Mouse (Mus musculus) heart, postnatal 36 days (tissue): Measurements from ENCODE around the gene Dync1h1. TPM values are rescaled to one million over a fixed set of nuclear protein-coding genes. Genes with fewer than 3 reads are reported as not detected.
A peak's percentile ranks its signal among the peaks of the same experiment; 100 is the strongest.
"Not testable (repeated sequence)": the region's sequence is repeated elsewhere in the genome, so short reads cannot be mapped to it uniquely, and the experiment has no call there.

Experiments
- DNase-seq, 2 experiments: peaks; one replicate each; pipeline ENCODE4 v3.0.0; 2021 to 2022
- intact Hi-C: fragments of 180-260 bp; cut with DNase I; formaldehyde crosslinking; loops from one replicate; pipeline ENCODE4 v1.15.1; 2025
- total RNA-seq, 2 experiments: library from RNA; stranded (reverse); gene quantifications; 2 replicates each; pipeline ENCODE4 v1.2.3; 2021

Gene Dync1h1
- total RNA-seq, 2 experiments from 2014 or later: 143 to 146 TPM

DNA sequence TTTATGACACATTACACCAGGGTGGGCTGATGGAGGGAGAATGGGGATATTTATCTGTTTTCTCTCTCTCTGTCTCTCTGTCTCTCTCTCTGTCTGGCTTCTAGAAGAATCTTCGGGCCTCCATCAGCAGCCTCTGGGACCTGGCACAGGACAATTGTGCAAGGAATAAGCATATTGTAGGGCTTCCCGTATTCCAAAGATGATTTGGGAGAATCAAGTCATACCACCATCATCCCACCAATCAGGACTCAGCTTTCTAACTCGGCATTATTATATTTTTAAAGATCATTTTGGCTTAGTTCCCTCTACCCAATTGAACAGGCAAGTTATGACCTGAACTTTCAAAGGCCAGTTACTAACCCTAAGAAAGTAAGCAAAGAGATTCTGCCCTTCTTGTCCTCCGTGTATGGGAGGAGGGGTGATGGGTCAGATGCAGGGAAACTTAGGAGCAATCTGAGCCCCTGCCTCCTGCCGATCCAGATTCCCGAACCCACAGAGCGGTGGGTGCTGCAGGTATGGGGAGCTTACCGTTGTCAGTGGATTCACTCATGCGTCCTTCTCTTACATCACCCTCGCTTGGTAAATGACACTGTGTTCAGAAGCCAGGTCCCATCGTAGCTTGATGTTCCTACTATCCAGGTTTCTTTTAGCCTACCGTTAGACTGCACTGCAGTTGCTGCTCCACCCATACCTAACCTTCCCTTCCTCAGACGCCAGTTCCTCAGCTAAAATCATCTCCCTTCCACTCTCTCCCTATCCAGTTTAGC, 844 bp upstream of the Dync1h1 start:
- intact Hi-C loops: no loop called here
- DNase-seq: no peak

DNA sequence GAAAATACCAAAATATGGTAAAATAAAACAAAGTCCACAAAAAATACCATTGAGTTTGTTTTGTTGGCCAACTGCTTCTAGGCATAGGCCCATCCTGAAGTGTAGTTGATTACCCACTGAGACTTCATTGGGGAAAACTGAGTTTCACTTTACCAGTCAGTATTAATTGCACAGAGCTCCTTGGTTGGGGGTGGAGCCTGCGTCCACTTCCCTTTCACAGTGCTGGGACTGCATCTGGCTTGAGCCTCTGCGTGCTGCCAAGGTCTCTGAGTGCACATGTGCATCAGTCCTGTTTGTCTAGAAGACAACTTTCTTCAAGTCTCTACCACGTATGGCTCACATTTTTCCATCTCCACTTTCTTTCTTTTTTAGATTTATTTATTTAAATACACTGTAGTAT, 4.9 kb downstream of the Dync1h1 start:
- DNase-seq: peak in 1 of 2 experiments; percentile 24

DNA sequence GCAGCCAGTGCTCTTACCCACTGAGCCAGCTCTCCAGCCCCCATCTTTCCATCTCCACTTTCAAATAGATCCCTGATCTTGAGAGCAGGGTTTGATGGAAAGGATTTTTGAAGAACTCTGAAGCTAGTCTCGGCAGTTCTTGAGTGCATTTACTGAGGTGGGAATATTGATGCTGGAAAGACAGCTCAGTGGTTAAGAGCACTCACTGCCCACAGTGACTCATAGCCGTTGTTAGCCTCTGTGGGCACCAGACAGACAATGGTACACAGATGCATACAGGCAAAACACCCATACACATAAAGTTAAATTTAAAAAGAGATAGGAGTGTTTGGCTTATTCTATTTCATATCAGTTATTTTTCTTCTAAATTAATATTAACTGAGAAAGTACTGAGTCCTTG, 5.4 kb downstream of the Dync1h1 start:
- intact Hi-C loops: no loop called here

More for the DNA sequence above, 4.9 kb downstream of the Dync1h1 start:
- intact Hi-C loops: no loop called here

DNA sequence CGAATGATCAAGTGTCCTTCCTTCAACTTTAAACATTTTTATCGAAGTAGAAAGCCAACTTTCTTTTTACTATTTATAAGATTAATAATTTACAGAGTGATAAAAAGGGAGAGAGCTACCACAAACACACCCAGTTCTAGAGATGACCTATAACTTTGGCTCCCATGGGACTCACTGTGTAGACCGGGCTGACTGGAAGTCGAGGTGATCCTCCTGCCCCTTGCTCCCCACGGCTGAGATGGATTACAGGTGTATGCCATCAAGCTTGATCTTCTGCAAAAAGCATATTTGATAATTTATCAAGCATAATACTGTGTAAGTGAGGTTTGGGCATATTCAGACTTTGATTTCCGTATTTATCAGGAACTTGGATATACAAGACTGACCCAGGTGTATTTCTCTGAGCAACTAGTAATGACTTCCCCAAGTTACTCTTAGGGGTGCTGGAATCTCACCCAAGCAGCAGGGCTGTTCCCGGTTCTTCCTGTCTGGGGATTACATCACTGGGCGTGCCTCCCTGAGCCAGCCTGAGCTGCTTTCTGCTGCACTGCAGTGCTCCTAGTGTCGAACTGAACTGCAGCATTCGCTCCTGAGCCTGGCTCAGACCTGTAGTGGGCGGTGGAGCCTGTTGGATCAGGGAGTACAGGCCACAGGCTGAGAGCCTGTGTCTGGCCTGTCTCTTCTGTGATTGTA, 7.4 kb downstream of the Dync1h1 start:
- DNase-seq: peak; percentile 62 to 70
- intact Hi-C loops: no loop called here

More for the DNA sequence above, 5.4 kb downstream of the Dync1h1 start:
- no peak for DNase-seq

DNA sequence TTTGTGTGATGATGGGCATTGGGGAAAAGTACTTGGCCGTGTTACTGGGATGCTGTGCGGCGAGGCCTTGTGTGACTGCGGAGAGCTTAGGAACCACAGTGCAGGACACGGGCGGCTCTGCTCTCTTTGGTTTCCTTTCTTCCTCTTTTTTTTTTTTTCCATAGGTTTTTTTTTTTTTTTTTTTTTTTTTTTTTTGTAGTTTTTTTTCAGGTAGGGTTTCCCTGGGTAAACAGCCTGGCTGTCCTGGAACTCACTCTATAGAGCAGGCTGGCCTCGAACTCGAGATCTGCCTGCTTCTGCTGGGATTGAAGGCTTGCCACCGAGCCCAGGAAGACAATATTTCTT, 7.9 kb downstream of the Dync1h1 start:
- DNase-seq: no peak
- intact Hi-C loops: no loop called here

DNA sequence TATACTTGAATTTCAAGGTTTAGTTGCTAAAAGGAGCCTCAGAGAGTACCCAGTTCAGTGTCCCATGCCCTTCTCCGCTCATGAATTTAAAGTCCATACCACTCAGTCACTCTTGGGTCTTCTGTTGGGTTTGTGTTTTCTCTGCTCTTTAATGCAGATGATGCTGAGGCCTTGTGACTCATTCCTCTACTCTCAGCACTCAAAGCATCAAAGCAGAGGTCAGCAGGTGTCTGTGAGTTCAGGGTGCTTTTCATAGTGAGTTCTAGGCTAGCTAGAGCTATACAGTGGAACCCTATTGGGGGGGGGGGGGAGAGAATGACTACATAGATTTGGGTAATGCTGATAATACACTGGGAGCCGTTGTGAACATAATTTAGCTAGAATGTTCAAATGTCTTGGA, 9.5 kb downstream of the Dync1h1 start:
- intact Hi-C loops: no loop called here
- no peak for DNase-seq

DNA sequence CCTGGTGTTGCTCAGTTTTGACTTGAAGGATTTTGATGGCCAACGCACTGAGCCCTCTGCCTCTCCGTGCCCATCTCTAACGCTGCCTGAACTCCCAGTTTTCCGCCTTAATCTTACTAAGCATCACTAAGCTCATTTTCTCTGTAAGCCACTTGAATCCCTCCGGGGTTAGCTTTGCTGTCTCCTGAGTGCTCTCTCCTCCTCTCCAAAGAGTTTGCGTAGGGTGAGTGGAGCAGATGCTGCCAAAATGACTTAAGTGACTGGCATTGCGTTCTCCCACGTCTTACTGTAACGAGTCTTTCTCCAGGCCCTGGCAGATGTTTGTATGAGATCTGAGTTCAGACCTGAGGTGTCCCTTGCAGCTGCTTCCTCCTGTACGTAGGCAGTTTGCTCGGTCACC, 28.8 kb downstream of the Dync1h1 start:
- intact Hi-C loops: no loop called here
- DNase-seq: no peak

DNA sequence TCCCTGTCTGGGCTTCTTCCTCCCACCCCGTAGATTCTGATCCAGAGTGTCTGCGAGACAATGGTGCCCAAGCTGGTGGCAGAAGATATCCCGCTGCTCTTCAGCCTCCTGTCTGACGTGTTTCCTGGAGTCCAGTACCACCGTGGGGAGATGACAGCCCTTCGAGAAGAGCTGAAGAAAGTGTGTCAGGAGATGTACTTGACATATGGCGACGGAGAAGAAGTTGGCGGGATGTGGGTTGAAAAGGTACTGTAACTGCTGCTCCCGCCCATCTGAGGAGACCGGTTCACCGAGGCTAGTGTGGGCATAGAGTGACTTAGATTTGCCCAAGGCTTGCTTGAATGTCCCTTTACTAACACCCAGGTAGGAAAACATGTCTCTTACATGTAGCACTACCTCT, 35.0 kb downstream of the Dync1h1 start:
- no peak for DNase-seq
- intact Hi-C loops: no loop called here

DNA sequence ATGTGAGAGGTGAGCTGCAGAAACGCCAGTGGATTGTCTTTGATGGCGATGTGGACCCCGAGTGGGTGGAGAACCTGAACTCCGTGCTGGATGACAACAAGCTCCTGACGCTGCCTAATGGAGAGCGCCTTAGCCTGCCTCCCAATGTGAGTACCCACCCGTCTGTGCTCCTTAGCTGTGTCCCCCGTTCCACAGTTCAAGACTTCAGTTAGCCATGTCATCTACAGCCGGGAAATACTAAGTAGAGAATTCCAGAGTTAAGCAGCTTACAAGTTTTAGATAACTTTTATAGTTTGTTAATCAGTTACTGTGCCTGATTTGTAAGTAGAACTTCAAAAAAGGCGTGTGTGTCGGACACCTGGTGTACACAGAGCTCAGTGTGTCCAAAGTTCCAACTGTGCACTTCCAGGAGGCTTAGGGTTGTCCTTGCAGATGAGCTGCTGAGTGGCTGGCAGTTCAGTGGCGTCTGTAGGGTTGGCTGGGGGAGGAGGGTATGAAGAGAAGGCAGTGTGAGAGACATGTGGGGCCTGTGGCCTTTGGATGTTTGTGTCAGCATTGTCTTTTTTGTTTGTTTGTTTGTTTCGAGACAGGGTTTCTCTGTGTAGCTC, 36.4 kb downstream of the Dync1h1 start:
- intact Hi-C loops: no loop called here
- no peak for DNase-seq

DNA sequence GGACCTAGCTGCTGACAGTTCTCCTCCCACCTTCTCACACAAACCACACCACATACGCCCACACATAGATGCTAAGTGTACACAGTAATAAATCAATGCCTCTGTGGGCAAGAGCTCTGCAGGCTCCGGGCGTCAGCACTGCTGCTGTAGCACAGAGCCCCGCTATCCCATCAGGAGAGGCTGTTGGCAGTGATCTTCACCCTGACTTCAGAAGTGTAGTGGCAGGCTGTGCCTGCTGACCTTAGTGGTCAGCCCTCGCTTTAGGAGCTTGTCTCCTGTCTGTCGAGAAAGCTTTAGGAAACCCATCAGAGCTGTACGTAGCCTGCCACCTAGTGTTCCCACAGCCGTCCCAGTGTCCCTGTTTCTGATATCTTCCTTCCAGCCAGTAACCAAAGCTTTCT, 49.0 kb downstream of the Dync1h1 start:
- intact Hi-C loops: no loop called here
- DNase-seq: no peak

DNA sequence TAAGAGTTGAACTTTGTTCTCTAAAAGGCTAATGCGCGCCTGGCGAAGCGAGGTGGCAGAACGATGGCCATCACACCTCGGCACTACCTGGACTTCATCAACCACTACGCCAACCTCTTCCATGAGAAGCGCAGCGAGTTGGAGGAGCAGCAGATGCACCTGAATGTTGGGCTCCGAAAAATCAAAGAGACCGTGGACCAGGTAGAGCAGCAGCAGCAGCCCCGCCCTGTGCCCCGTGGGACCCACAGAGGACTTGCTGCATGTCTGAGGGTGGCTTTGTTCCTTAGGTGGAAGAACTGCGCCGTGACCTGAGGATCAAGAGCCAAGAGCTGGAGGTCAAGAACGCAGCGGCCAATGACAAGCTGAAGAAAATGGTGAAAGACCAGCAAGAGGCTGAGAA, 50.2 kb downstream of the Dync1h1 start:
- intact Hi-C loops: no loop called here

DNA sequence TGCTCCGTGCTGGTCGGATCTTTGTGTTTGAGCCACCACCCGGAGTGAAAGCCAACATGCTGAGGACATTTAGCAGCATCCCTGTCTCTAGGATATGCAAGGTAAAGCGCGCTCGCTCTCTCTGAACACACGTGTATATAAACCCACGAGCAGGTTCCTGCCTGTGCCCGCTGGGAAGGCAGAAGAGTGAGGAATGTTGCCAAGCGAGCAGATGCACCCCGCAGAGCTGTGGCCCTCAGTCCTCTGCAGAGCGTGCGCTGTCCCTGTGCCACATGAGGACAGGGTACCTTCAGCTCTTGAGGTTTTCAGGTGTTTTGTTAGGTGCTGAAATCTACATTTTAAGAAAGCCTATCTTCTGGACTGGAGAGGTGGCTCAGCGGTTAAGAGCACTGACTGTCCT, 60.5 kb downstream of the Dync1h1 start:
- intact Hi-C loops: no loop called here
- no peak for DNase-seq

More for the DNA sequence above, 50.2 kb downstream of the Dync1h1 start:
- no peak for DNase-seq

DNA sequence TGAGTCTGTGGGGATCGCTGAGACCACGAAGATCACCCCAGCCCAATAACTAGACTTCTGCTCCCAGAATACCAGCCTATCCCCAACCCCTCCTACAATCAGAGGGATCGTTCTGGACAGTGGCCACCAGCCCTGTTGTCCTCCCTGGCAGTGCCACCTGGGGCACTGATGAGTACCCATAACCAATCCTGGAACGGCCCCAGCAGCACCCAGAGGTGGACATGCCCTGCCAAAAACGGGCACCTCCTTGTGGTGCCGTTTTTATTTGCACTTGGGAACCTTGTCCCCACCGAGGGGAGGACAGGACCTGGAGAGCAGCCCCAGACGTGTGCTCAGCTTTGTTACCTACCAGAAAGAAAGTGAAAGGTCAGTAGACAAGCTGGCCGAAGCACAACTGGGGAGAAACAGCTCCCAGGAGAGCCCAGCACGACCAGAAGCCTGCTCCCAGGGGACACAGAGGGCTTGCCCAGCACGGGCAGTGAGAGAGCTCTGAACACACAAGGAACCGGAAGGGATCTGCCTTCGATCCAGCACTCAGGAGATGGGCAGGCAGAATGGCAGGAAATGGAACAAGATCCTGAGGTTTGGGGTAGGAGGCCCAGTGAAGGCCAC, 66.3 kb downstream of the Dync1h1 start:
- intact Hi-C loops: no loop called here
- DNase-seq: no peak

DNA sequence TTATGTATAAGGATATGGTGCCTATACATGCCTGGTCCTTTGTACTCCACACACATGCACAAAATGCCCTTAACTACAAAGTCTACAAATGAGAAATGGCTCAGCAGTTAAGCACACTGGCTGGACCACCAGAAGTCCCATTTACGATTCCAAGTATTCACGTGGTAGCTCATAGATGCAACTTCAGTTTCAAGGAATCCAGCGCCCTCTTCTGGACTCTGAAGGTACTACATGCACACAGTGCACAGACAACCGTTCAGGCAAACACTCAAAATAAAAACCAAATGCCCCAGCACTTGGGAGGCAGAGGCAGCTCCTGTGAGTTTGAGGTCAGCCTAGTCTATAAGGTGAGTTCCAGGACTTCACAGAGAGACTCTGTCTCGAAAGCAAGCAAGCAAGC, 73.0 kb downstream of the Dync1h1 start:
- no peak for DNase-seq
- intact Hi-C loops: no loop called here

DNA sequence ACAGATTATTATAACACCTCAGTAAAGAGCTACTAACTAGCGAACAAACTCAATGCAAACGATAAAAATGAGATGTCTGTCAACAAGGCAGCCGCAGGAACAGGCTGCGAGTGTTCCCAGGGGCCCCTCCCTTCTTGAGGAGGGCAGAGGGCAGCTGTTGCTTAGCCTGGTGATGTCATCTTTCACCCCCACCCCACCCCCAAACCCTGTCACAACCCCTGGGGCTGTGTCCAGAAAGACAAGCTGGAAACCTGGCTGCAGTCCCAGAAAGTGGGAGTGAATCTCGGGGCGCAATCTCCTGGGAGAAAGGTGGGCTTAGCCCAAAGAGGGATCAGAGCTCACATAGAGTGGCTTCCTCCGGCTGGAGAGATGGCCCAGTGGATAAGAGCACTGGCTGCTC, 79.9 kb downstream of the Dync1h1 start:
- DNase-seq: peak; percentile 31 to 32
- intact Hi-C loops: no loop called here

DNA sequence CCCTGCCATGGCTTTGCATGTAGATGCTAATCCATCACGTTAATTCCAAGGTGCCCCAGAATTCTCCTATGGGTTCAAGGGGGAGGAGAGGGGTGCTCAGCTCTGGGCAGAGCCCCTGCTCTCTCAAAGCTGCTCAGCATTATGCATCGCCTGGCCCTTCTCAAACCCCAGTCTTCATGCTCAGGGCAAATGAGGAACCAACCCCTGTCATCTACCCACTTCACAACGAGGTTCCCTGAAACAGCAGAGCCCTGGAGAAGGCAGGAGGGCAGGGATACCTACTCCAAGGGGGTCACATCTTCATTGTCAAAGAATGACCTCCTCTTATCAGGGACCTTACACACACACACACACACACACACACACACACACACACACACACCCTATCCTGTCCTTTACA, 80.6 kb downstream of the Dync1h1 start:
- intact Hi-C loops: no loop called here
- no peak for DNase-seq

DNA sequence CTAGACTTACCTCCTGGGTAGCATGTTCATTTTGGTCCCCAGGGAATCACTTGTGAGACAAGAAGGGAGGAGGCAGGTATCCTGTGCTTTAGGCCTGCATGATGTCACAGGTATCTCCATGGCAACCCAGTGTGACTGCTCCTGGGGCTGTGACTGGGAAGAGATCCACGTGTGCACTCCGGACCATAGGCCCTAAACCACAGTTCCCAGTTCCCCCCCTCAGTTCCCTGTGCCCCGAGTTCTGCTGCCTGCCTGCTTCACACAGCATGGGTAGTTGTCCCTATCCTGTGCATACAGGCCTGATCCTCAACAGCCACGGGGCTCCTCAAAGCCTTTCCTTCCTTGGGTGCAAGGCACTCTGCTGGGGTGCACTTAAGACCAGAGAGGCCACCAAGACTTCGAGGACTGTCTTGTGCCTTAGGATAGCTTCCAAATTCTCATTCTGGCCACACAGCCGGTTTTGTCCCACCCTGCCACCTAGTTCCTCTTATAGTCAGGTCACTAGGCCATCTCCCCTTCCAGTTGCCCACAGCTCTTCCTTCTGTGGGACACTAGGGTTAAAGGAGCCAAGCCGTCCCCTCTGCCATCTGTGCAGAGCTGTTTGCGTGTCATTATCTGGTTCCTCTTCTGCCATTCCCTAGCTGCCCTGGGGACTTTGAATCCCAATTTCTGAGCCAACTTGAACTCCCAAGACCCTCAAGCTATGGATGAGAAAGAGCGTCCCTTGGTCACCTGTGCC, 81.5 kb downstream of the Dync1h1 start, which contains the start of gene 1700001K19Rik:
TSS of gene 1700001K19Rik (minus strand) at position 59 of the 739 bp plus-strand sequence.
- intact Hi-C loops: no loop called here

DNA sequence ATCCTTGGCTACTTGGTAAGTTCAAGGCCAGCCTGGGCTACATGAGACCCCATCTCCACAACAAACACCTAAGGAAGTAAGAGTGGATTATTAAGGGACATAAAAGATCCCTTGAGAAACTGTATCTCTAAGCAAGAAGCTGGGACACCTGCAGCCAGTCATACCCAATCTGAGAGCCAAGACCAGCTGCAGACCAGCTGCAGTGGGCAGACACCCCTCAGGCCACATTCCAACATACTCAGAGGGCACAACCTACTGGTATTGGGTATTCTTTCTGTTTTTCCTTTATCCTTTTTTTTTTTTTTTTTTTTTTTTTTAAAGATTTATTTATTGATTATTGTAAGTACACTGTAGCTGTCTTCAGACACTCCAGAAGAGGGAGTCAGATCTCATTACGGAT, 82.3 kb downstream of the Dync1h1 start:
- intact Hi-C loops: no loop called here
- DNase-seq: no peak

More for the DNA sequence above, 81.5 kb downstream of the Dync1h1 start, which contains the start of gene 1700001K19Rik:
- no peak for DNase-seq

DNA sequence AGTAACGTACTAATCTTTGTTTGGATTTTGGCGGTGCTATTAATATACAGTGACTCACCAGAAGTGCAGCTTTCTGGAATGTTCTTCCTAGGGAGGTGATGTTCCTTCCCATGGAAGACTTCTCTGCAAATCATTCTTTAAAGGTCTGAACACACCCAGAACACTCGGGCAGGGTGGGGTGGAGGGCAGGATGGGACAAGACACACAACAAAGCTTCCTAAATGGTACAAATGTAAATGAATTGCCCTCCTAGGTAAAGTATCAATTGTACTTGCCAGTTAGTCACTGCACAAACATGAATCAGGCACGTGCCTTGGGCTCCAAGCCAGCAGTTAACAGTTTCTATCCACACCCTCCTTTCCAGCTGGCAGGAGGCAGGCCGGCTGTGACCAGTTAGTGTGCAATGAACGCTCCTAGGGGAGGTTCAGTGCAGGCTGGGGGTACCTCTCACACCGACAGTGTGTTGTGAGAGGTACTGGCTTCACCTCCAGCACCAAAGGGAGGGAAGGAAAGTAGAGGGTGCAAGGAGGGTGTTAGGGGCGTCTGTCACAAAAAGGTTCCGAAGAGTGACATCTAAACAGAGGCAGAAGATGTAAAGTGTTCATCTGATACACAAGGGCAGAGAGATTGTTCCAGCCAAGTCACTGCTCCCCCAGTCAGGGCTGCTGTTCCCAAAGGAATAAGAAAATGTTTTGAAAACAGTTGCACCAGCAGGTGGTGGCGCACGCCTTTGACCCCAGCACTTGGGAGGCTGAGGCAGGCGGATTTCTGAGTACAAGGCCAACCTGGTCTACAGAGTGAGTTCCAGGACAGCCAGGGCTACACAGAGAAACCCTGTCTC, 86.9 kb downstream of the Dync1h1 start:
- peak; percentile 62 for DNase-seq
- intact Hi-C loops: no loop called here

DNA sequence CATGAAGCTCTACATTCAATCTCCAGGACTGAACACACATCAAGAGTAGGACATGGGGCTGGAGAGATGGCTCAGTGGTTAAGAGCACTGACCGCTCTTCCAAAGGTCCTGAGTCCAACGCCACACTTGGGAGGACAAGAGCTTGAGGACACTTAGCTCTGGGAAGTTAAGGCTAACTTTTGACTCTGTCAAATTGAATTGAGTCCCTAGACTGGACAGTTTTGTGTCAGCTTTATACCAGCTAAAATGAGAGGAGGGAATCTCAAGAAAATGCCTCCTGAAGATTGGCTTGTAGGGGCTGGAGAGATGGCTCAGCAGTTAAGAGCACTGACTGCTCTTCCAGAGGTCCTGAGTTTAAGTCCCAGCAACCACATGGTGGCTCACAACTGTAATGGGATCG, 87.7 kb downstream of the Dync1h1 start:
- DNase-seq, intact Hi-C loops: not testable (repeated sequence)
